Mouse (Mus musculus) intestine, embryonic 14.5 days (tissue): ENCODE measurements around the gene Fancm. TPM values are rescaled to one million over a fixed set of nuclear protein-coding genes. Genes with fewer than 3 reads are reported as not detected.

Experiments
- ATAC-seq: fragments of 200-750 bp; cut with Nextera tagmentation; replicated peaks from 2 replicates; pipeline ENCODE4 v1.8.0; 2017; ENCODE audit warnings: low read depth, moderate number of reproducible peaks, moderate TSS enrichment, moderate library complexity; ENCODE audit not compliant: low FRiP score, low TSS enrichment
- DNase-seq: peaks from one replicate; pipeline ENCODE4 v3.0.0-alpha.2; 2018; ENCODE audit warnings: low spot score
- H3K27ac ChIP-seq: fragments of 300-500 bp; sonication (generic); 2 replicates; pipeline ENCODE4 v1.5.1; 2014; ENCODE audit warnings: low read depth, mild to moderate bottlenecking, control low read depth
- H3K27me3 ChIP-seq: fragments of 300-500 bp; sonication (generic); replicated peaks from 2 replicates; pipeline ENCODE4 v1.6.1; 2014; ENCODE audit warnings: low read length, control low read depth; ENCODE audit not compliant: control insufficient read depth, insufficient read depth
- H3K36me3 ChIP-seq: fragments of 300-500 bp; sonication (generic); 2 replicates; pipeline ENCODE4 v1.6.1; 2014; ENCODE audit warnings: low read length, control low read depth; ENCODE audit not compliant: control insufficient read depth, insufficient read depth
- H3K4me1 ChIP-seq: fragments of 300-500 bp; sonication (generic); replicated peaks from 2 replicates; pipeline ENCODE4 v1.6.1; 2014; ENCODE audit warnings: low read length, control low read depth, mixed read lengths; ENCODE audit not compliant: control insufficient read depth, insufficient read depth
- H3K4me2 ChIP-seq: fragments of 300-500 bp; sonication (generic); 2 replicates; pipeline ENCODE4 v1.6.1; 2014; ENCODE audit warnings: low read length
- H3K4me3 ChIP-seq: fragments of 300-500 bp; sonication (generic); 2 replicates; pipeline ENCODE4 v1.5.1; 2014; ENCODE audit warnings: low read depth, low read length, control low read depth, mixed read lengths
- H3K9ac ChIP-seq: fragments of 300-500 bp; sonication (generic); 2 replicates; pipeline ENCODE4 v1.6.1; 2014; ENCODE audit warnings: mild to moderate bottlenecking, low read length
- H3K9me3 ChIP-seq: fragments of 300-500 bp; sonication (generic); 2 replicates; pipeline ENCODE4 v1.6.1; 2016; ENCODE audit warnings: low read length, control low read depth; ENCODE audit not compliant: control insufficient read depth
- WGBS: fragments of 180-500 bp; shearing (Covaris S2); extraction: QIAGEN DNeasy Blood & Tissue Kit; methylation state at CpG from one replicate; pipeline ENCODE4 v1.1.7; 2014; 5-methylcytosine and 5-hydroxymethylcytosine counted together
- polyA plus RNA-seq: library from polyadenylated mRNA; unstranded; fragments of >200 nt; fragmentation: Nextera tagmentation; extraction: Ambion mirVana; gene quantifications from 2 replicates; pipeline ENCODE4 v1.2.1, GENCODE M21; 2014

Fancm gene
- polyA plus RNA-seq, result 7.5 and 10.2 TPM in 2 replicates

DNA sequence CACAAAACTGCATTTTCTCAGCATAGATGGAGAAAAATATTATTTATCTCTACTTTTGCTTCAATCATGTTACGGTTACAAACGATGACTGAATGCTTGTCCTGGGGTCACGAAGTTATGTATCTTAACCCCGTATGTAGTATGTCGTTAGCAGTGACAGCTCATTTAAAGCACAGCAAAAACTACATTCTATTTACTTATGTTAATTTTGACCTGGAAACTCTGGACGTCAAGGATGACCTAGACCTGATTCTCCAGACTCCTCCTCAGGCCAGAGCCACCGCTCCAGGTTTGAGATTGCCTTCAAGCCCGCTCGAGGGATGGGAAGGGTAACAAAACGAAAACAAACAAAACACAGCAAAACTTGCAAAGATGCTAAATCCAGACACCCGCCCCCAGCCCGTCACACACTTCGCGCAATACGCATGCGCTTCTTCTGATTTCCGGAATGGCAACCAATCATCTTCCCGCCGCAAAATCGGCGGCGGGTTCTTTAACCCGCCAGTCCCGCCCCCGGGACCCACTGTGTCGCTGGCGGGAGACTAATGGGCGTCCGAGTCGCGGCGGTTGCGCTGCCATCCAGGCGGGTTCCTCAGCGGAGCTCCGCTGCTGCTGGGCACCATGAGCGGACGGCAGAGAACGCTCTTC, at the start of gene Fancm:
Gene Fancm, plus strand, starts transcription at position 519 of the 648 bp plus-strand sequence.
- Histone ChIP-seq H3K4me3 (peak within 1 kb of the TSS; percentile 87), H3K4me1 (peaks cover 13% of the 10 kb centered on the region; the same call in 1 of the 2 replicates), H3K9me3 (no peaks in the 10 kb centered on the region), H3K27me3 (no peaks in the 10 kb centered on the region), H3K4me2 (peak within 1 kb of the TSS; percentile 64), H3K36me3 (0 out of 2 replicates have a peak, but pooled peaks cover 4% of the 10 kb centered on the region), H3K27ac (peak within 1 kb of the TSS; percentile 65), H3K9ac (peak within 1 kb of the TSS; percentile 86)
- DNase-seq (peak; percentile 88), ATAC-seq (peak; percentile 13; the same call in 1 of the 2 replicates)
- WGBS, result 2% methylated on average over 39 of the region's 39 CpGs

DNA sequence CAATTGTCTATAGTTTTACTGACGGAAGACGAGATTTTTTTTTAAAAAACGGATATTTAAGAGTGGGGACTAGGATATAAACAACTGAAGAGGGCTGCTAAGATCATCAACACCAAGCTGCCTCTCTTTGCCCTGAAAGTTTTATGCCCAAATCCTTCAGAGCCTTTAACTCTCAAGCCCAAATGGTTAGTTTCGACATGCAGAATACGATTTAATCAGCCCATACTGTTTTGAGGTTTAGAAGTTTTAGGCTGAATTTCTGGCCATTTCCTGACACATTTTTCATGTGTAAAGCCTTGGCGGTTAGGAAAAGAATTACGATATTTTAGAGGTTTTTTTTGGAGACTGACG, 39.6 kb upstream of the Fancm start:
- Histone ChIP-seq H3K9ac (peak overlapping the region; percentile 93), H3K4me3 (peak overlapping the region; percentile 95), H3K36me3 (peaks cover 1% of the 10 kb centered on the region; the same call in 1 of the 2 replicates), H3K9me3 (no peaks in the 10 kb centered on the region), H3K27ac (no peak overlapping the region), H3K4me1 (peaks cover 12% of the 10 kb centered on the region), H3K4me2 (peak overlapping the region; percentile 70), H3K27me3 (no peaks in the 10 kb centered on the region)
- DNase-seq (no peak), ATAC-seq (no peak)
- WGBS, result 52% methylated on average over 8 of the region's 8 CpGs

DNA sequence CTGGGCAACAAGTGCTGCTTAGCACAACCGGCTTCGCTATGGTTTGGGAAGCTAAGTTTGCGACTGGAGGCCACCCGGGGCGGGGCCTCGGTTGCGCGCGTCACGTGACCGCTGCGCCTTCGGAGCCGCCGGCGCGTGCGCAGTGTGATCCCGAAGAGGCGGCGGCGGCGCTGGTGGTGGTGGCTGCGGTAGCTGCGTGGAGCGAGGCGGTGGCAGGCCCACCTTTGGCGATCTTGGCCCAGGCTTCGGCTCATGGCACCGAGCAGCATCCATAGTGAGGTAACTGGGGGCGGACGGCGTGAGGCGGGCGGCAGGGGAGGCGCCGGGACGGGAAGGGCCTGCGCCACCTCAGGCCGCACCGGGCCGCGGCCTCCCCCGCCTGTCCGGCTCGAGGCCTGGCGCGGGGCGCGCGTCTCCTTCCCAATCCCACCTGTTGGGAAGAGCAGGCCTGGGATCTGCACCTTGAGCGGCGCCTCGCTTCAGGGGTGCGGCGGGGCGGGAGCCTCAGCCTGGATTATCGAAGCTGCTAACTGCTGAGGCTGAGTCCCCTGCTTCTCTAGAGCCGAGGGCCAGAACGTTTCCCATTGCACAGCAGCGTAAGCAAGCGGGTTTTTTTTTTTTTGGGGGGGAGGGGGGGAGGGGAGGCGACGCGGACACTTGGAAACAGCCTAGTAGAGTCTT, 39.1 kb upstream of the Fancm start, which contains the start of gene Prpf39:
Gene Prpf39, plus strand, starts transcription at position 144 of the 681 bp plus-strand sequence.
- peaks cover 12% of the 10 kb centered on the region for H3K4me1 ChIP-seq
- WGBS, result under 1% methylated on average over 65 of the region's 65 CpGs
- DNase-seq (peak; percentile 92), ATAC-seq (peak; percentile 96)
- H3K4me3 ChIP-seq, result peak within 1 kb of the TSS; percentile 95
- H3K36me3 ChIP-seq, result peaks cover 3% of the 10 kb centered on the region; the same call in 1 of the 2 replicates
- H3K9me3 ChIP-seq, result no peaks in the 10 kb centered on the region
- peak within 1 kb of the TSS; percentile 86 for H3K27ac ChIP-seq
- peak within 1 kb of the TSS; percentile 93 for H3K9ac ChIP-seq
- H3K4me2 ChIP-seq, result peak within 1 kb of the TSS; percentile 70
- no peaks in the 10 kb centered on the region for H3K27me3 ChIP-seq

DNA sequence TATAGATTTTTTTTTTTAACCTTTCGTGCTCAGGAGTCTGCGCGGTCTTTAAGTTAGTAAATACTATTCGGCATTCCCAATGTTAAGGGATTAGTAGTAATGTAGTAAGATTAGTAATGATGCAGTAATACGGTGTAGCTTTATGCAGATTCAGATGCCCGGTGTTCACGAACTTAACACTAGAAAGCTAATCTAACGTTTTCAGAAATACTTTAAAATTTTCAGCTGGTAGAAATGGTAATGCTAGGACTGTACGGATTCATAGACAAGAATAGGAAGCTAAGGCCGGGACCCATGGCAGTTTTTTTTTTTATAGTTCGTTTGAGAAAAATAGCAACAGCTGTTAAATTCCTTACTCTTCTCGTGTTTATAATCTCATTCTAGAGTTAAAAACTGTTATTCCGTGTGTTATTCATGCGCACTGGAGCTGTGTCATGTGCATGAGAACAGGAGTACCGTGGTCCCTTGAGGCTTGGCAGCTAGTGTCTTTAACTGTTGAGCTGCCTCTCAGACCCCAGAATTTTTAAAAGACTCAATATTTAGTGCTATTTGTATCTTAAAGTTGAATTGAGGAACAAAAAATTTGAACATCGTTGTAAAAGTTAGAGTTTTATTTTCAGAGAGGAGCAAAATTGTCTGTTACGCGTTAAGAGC, 38.4 kb upstream of the Fancm start:
- Histone ChIP-seq H3K4me2 (peak overlapping the region; percentile 70), H3K36me3 (peaks cover 3% of the 10 kb centered on the region; the same call in 1 of the 2 replicates), H3K4me1 (peaks cover 12% of the 10 kb centered on the region), H3K4me3 (peak overlapping the region; percentile 95), H3K9me3 (no peaks in the 10 kb centered on the region), H3K27ac (no peak overlapping the region), H3K27me3 (no peaks in the 10 kb centered on the region), H3K9ac (peak overlapping the region; percentile 93)
- DNase-seq, result no peak
- WGBS, result 13% methylated on average over 18 of the region's 18 CpGs
- peak; percentile 3; the same call in 1 of the 2 replicates for ATAC-seq

DNA sequence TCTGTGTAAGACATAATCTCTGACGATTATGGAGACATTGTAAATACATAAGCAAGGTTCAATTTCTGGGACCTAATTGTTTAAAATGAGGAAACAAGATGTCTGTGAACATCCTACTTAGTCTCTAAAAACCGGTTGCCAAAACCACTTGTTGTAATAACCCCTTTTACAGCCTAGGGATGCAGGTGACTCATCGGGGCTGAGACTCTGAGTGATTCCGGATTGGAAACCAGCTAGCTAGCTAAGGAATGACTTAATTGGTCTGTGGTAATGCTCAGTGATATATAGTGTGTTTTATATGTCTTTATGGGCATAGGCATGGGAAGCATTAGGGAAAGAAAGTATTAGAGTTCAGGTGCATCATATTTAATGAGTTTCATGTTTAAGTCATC, 37.9 kb upstream of the Fancm start:
- 27% methylated on average over 4 of the region's 4 CpGs for WGBS
- H3K9ac ChIP-seq, result peak overlapping the region; percentile 93
- H3K27me3 ChIP-seq, result no peaks in the 10 kb centered on the region
- H3K4me3 ChIP-seq, result peak overlapping the region; percentile 95
- H3K36me3 ChIP-seq, result peaks cover 5% of the 10 kb centered on the region
- no peak for DNase-seq
- H3K27ac ChIP-seq, result no peak overlapping the region
- H3K4me2 ChIP-seq, result peak overlapping the region; percentile 70
- H3K4me1 ChIP-seq, result peaks cover 12% of the 10 kb centered on the region
- no peaks in the 10 kb centered on the region for H3K9me3 ChIP-seq
- no peak for ATAC-seq

DNA sequence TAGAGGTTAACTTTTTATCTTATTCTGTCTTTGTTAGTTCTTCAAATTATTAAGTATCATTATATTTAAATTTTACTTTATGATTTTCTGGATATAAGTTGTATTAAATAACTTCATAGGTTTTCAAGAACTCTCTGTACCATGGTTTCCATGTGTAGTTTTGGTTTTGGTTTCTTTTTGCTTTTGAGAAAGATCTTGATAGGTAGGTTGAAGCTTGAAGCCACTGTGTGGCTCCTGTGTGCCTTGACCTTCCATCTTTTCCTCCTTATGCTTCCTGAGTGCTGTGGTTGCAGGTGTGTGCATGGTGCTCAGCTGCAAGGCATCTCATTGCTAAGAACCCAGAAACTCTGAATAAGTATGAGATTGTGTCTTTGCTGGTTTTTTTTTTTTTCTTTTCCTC, 26.6 kb upstream of the Fancm start:
- no peaks in the 10 kb centered on the region for H3K27me3 ChIP-seq
- no peak overlapping the region for H3K4me3 ChIP-seq
- H3K9ac ChIP-seq, result no peak overlapping the region
- DNase-seq (no peak), ATAC-seq (no peak)
- H3K27ac ChIP-seq, result no peak overlapping the region
- peaks cover 57% of the 10 kb centered on the region for H3K36me3 ChIP-seq
- no peaks in the 10 kb centered on the region for H3K4me1 ChIP-seq
- no peaks in the 10 kb centered on the region for H3K9me3 ChIP-seq
- no peak overlapping the region for H3K4me2 ChIP-seq

DNA sequence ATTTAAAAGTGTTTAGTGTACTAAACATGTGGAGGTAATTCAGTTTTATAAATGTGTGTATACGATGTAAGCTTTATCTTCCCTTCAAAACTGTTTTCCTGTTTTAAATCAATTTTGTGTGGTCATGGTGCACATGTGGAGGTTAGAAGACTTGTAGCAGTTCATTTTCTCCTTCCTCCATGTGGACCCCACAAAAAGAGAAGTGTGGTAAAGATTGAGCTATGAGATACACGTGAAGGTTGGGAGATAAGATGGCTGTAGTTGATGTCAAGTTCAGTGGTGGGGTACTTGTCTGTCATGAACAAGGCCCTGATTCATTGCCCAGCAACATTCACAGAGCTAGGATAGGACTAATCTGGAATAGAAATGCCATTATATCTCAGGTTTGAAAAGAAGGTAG, 17.2 kb upstream of the Fancm start:
- DNase-seq (no peak), ATAC-seq (no peak)
- Histone ChIP-seq H3K4me1 (no peaks in the 10 kb centered on the region), H3K4me3 (no peak overlapping the region), H3K4me2 (no peak overlapping the region), H3K9ac (no peak overlapping the region), H3K9me3 (no peaks in the 10 kb centered on the region), H3K27ac (no peak overlapping the region), H3K27me3 (no peaks in the 10 kb centered on the region), H3K36me3 (peaks cover 86% of the 10 kb centered on the region)
- WGBS, result 86% methylated on average over 2 of the region's 2 CpGs

DNA sequence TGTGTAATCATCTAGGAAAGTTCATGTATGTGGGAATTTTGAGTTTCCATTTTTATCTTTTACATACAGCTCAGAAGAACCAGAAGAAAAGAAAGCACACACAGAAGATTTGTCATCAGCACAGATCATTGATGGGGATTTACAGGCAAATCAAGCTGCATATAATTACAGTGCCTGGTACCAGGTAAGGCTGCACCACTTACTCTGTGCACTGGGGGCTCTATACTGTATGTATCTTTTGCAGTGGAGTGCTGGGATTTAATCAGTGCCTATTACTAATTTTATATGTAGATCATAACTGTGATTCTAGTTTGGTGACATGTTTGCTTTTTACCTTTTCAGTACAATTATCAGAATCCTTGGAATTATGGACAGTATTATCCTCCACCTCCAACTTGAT, 14.3 kb upstream of the Fancm start:
- H3K9ac ChIP-seq, result no peak overlapping the region
- DNase-seq, result no peak
- peaks cover 85% of the 10 kb centered on the region for H3K36me3 ChIP-seq
- H3K4me3 ChIP-seq, result no peak overlapping the region
- H3K27ac ChIP-seq, result no peak overlapping the region
- no peaks in the 10 kb centered on the region for H3K4me1 ChIP-seq
- H3K27me3 ChIP-seq, result no peaks in the 10 kb centered on the region
- H3K4me2 ChIP-seq, result no peak overlapping the region
- no peaks in the 10 kb centered on the region for H3K9me3 ChIP-seq
- no peak for ATAC-seq
